Mouse (Mus musculus): ENCODE results near the gene F10. TPM values are rescaled to one million over a fixed set of nuclear protein-coding genes. Genes with fewer than 3 reads are reported as not detected.

Gene F10
- 0.16 and 0.37 TPM in 2 replicates for polyA plus RNA-seq (2012; rRNA removed)

- no peak for TF ChIP-seq POLR2A (IDR thresholded peaks at IDR 0.05; ENCODE audit: borderline replicate concordance, extremely low read depth, insufficient read depth, insufficient read length, poor library complexity, severe bottlenecking)
- no peak for DNase-seq (ENCODE audit: low read depth)
These were observed at the start of gene F10 for GRCm38 (mm10) chr8:13037015-13037414. Gene F10, plus strand, starts transcription at chr8:13037308.

GRCm38 (mm10) chr8:12987571-12987970 is 49.5 kb upstream of the F10 start:
- TF ChIP-seq CTCF (IDR thresholded peaks at IDR 0.05; ENCODE audit: borderline replicate concordance, extremely low read depth, insufficient read depth, insufficient read length) = no peak
- TF ChIP-seq POLR2A (IDR thresholded peaks at IDR 0.05; ENCODE audit: borderline replicate concordance, extremely low read depth, insufficient read depth, insufficient read length, poor library complexity, severe bottlenecking) = no peak
- no peak for DNase-seq (ENCODE audit: low read depth)

DNA sequence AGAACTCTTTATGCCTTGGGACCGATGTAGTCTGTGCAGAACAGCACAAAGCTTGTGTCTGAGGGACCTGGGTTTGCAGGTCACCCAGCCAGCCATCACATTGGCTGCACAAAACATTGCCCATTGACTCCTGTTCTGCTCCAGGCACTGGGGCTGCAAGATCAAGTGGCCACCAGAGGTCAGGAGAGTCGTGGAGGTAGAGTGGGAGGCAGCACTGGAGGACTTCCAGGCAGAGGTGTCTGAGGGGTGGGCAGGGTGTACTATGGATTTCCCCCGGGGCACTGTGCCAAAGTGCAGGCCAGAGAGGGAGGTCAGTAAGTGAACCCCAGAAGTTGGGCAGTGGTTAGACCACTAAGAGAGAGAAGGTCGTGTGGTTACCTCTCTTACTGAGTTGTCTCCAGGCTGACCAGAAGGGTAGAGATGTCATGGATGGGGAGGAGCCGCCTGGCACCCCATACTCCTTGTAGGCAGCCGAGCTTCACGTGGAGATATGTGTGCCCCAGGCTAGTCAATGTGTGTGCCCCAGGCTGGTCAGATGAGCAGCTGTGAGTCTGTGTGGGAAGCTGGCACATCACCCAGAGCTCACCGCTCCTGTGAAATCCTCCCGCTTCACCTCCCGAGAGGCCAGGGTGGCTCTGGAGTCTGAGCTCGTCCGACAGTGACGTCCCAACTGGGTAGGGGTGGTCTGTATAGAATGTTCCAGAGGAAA is 48.2 kb upstream of the F10 start:
- no peak for DNase-seq (ENCODE audit: low read depth)
- TF ChIP-seq CTCF (IDR thresholded peaks at IDR 0.05; ENCODE audit: borderline replicate concordance, extremely low read depth, insufficient read depth, insufficient read length) = no peak
- no peak for TF ChIP-seq POLR2A (IDR thresholded peaks at IDR 0.05; ENCODE audit: borderline replicate concordance, extremely low read depth, insufficient read depth, insufficient read length, poor library complexity, severe bottlenecking)

DNA sequence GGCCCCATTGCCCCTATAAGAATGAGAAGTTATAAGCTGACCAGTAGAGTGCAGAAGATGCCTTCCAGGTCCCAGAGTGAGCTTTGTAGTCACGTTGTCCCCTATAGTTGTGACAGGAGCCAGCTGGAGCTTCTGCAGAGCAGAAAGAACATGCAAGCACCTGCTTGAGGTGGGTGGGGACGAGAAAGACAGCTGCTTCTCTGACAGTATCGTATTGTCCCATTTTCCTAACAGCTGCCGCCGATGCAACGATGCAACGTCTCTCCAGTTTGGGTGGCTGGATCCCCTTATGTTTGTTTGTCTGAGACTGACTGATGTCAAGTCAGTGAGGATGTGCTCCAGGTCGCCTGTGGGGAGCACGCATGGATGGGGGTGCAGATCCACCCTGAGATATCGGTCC is 45.7 kb upstream of the F10 start:
- no peak for DNase-seq (ENCODE audit: low read depth)
- TF ChIP-seq POLR2A (IDR thresholded peaks at IDR 0.05; ENCODE audit: borderline replicate concordance, extremely low read depth, insufficient read depth, insufficient read length, poor library complexity, severe bottlenecking) = no peak
- TF ChIP-seq CTCF (IDR thresholded peaks at IDR 0.05; ENCODE audit: borderline replicate concordance, extremely low read depth, insufficient read depth, insufficient read length) = no peak

DNA sequence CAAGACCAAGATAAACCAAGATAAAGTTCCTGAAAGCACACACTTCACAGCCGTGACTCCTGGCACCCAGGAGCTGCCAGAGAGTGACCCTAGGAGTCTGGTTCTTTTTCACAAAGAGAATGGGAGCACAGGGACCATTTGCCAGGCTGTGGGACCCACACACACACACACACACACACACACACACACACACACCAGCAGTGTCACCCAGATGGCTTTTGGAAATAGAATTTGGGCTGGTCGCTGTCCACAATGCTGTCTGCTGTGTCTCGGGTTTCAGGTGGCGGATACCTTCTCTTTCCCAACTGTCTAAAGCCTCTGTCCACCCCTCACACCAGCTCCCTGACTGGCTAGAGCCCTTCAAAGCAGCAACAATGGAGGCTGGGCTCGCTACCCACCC is 42.6 kb upstream of the F10 start:
- TF ChIP-seq POLR2A (IDR thresholded peaks at IDR 0.05; ENCODE audit: borderline replicate concordance, extremely low read depth, insufficient read depth, insufficient read length, poor library complexity, severe bottlenecking) = no peak
- TF ChIP-seq CTCF (IDR thresholded peaks at IDR 0.05; ENCODE audit: borderline replicate concordance, extremely low read depth, insufficient read depth, insufficient read length) = no peak
- DNase-seq (ENCODE audit: low read depth) = no peak

DNA sequence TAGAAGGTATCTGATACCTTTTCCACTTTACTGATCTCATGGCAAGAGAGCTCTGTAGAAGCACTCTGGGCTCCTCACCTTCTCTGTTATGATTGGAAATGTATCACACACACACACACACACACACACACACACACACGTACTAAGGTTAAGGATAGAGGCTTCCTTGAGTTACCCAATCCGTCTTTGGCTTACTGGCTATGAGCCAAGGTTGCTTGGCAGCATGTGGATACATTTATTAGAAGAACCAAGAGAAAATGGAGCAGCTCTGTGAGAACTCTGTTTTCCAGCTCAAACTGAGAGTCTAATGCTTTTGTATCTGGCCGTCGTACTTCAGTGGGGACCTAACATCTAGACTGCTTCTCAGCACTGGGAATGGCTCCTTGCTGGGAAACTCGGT is 41.6 kb upstream of the F10 start:
- TF ChIP-seq CTCF (IDR thresholded peaks at IDR 0.05; ENCODE audit: borderline replicate concordance, extremely low read depth, insufficient read depth, insufficient read length) = no peak
- TF ChIP-seq POLR2A (IDR thresholded peaks at IDR 0.05; ENCODE audit: borderline replicate concordance, extremely low read depth, insufficient read depth, insufficient read length, poor library complexity, severe bottlenecking) = no peak
- DNase-seq (ENCODE audit: low read depth) = peak; percentile 49

- DNase-seq (ENCODE audit: low read depth) = no peak
- TF ChIP-seq POLR2A (IDR thresholded peaks at IDR 0.05; ENCODE audit: borderline replicate concordance, extremely low read depth, insufficient read depth, insufficient read length, poor library complexity, severe bottlenecking) (no peak), CTCF (IDR thresholded peaks at IDR 0.05; ENCODE audit: borderline replicate concordance, extremely low read depth, insufficient read depth, insufficient read length) (no peak)
These were observed 40.3 kb upstream of the F10 start for GRCm38 (mm10) chr8:12996831-12997275.

- TF ChIP-seq POLR2A (IDR thresholded peaks at IDR 0.05; ENCODE audit: borderline replicate concordance, extremely low read depth, insufficient read depth, insufficient read length, poor library complexity, severe bottlenecking) (no peak), CTCF (IDR thresholded peaks at IDR 0.05; ENCODE audit: borderline replicate concordance, extremely low read depth, insufficient read depth, insufficient read length) (no peak)
- no peak for DNase-seq (ENCODE audit: low read depth)
These were observed 38.8 kb upstream of the F10 start for GRCm38 (mm10) chr8:12998331-12998730.

DNA sequence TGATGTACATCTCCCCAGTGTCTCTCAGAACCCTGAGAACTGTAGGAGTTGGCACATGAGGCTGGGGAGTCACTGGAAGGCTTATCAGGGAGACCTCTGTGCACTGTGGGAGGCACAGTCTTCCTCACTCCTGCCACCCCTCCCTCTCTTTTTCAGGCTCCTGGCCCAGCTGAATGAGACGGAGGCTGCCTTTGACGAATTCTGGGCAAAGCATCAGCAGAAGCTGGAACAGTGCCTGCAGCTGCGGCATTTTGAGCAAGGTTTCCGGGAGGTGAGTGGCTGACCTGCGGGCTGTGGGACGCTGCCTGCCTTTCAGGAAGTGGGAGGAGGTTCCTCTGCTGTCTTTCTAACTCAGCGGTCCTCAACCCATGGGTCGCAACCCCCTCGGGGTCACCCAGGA is 37.3 kb upstream of the F10 start:
- peak; percentile 32 for DNase-seq (ENCODE audit: low read depth)
- TF ChIP-seq POLR2A (IDR thresholded peaks at IDR 0.05; ENCODE audit: borderline replicate concordance, extremely low read depth, insufficient read depth, insufficient read length, poor library complexity, severe bottlenecking) (no peak), CTCF (IDR thresholded peaks at IDR 0.05; ENCODE audit: borderline replicate concordance, extremely low read depth, insufficient read depth, insufficient read length) (no peak)

DNA sequence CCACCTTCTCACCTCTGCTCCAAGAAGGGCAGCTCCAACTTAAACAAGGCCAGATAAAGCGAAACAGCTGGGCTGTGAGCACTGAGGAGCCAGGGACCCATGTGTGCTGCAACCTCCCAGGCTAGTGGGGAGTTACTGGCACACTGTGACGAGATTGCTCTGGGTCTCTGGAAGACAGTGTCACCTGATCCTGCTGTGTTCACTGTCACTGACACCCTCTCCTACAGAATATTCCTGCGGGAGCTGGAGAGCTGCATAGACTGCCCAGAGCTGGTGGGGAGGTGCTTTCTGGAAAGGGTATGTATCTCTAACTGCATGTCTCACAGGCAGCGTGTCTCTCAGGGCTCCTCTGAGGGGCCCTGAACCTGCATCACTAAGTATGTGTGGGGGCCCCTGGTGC is 29.6 kb upstream of the F10 start:
- TF ChIP-seq CTCF (IDR thresholded peaks at IDR 0.05; ENCODE audit: borderline replicate concordance, extremely low read depth, insufficient read depth, insufficient read length) (no peak), POLR2A (IDR thresholded peaks at IDR 0.05; ENCODE audit: borderline replicate concordance, extremely low read depth, insufficient read depth, insufficient read length, poor library complexity, severe bottlenecking) (no peak)

DNA sequence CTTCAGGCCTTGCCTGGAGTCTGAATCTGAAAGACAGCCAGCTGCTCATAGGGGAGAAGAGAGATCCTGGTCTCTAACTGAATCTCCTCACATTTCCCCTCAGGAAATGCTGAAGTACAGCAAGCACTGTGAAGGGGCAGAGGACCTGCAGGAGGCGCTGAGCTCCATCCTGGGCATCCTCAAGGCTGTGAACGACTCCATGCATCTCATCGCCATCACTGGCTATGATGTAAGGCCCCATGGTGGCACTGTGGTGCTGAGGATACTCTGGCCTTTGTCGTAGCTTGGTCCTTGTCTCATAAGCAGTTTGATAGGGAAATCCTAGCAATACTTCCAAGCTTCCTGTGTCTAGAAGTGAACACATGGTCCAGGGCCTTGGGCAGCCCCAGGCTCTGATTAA is 26.8 kb upstream of the F10 start:
- TF ChIP-seq CTCF (IDR thresholded peaks at IDR 0.05; ENCODE audit: borderline replicate concordance, extremely low read depth, insufficient read depth, insufficient read length) (no peak), POLR2A (IDR thresholded peaks at IDR 0.05; ENCODE audit: borderline replicate concordance, extremely low read depth, insufficient read depth, insufficient read length, poor library complexity, severe bottlenecking) (no peak)

More for the DNA sequence above, 29.6 kb upstream of the F10 start:
- DNase-seq (ENCODE audit: low read depth) = no peak

DNA sequence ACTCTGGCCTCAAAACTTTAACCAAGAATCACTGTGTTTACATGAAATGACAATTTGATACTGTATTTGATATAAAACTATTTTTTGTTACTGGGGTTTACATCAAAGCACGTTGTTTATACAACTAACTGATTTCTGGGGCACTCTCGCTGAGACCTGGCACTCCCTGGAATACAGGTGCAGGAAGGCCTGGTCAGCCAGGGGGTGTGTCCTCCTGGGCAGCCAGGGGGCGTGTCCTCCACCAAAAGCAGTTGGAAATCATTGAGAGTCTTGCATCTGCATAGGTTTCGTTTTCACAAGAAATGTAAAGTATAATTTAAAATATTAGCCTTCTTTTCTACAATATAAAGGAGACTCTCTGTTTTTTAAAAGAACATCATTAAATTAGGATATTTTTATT is 17.5 kb upstream of the F10 start:
- TF ChIP-seq POLR2A (IDR thresholded peaks at IDR 0.05; ENCODE audit: borderline replicate concordance, extremely low read depth, insufficient read depth, insufficient read length, poor library complexity, severe bottlenecking) (no peak), CTCF (IDR thresholded peaks at IDR 0.05; ENCODE audit: borderline replicate concordance, extremely low read depth, insufficient read depth, insufficient read length) (no peak)
- no peak for DNase-seq (ENCODE audit: low read depth)

More for the DNA sequence above, 26.8 kb upstream of the F10 start:
- no peak for DNase-seq (ENCODE audit: low read depth)
